Mouse (Mus musculus): ENCODE measurements around the gene Sash3.

Gene Sash3

GRCm38 (mm10) chrX:48140286-48140877, 5.9 kb upstream of the Sash3 start:
- no peak for DNase-seq (ENCODE audit: low spot score)

- no peak for DNase-seq (ENCODE audit: low spot score)
These were observed 4.8 kb upstream of the Sash3 start for GRCm38 (mm10) chrX:48141481-48141880.

GRCm38 (mm10) chrX:48143415-48144335, 2.6 kb upstream of the Sash3 start:
- DNase-seq (ENCODE audit: low spot score): no peak

- no peak for DNase-seq (ENCODE audit: low spot score)
These were observed 990 bp downstream of the Sash3 start for GRCm38 (mm10) chrX:48147226-48147625.

GRCm38 (mm10) chrX:48147741-48148186, 1.5 kb downstream of the Sash3 start:
- DNase-seq (ENCODE audit: low spot score): no peak

- no peak for DNase-seq (ENCODE audit: low spot score)
These were observed 5.9 kb downstream of the Sash3 start for GRCm38 (mm10) chrX:48152106-48152505.

GRCm38 (mm10) chrX:48153414-48153813, 7.2 kb downstream of the Sash3 start:
- no peak for DNase-seq (ENCODE audit: low spot score)

GRCm38 (mm10) chrX:48153949-48154348, 7.7 kb downstream of the Sash3 start:
- no peak for DNase-seq (ENCODE audit: low spot score)

- DNase-seq (ENCODE audit: low spot score): no peak
These were observed 9.3 kb downstream of the Sash3 start for GRCm38 (mm10) chrX:48155489-48155888.

- DNase-seq (ENCODE audit: low spot score): no peak
These were observed 11.2 kb downstream of the Sash3 start for GRCm38 (mm10) chrX:48157396-48157795.

GRCm38 (mm10) chrX:48158229-48158919, 12.1 kb downstream of the Sash3 start:
- no peak for DNase-seq (ENCODE audit: low spot score)

GRCm38 (mm10) chrX:48169892-48170291, 23.7 kb downstream of the Sash3 start:
- DNase-seq (ENCODE audit: low spot score): no peak

- DNase-seq (ENCODE audit: low spot score): no peak
These were observed 24.1 kb downstream of the Sash3 start for GRCm38 (mm10) chrX:48170368-48170767.

GRCm38 (mm10) chrX:48181844-48182243, 35.6 kb downstream of the Sash3 start:
- DNase-seq (ENCODE audit: low spot score): no peak

GRCm38 (mm10) chrX:48184703-48185102, 38.5 kb downstream of the Sash3 start:
- no peak for DNase-seq (ENCODE audit: low spot score)

- DNase-seq (ENCODE audit: low spot score): no peak
These were observed 45.0 kb downstream of the Sash3 start for GRCm38 (mm10) chrX:48191261-48191660.

GRCm38 (mm10) chrX:48193235-48194152, 47.3 kb downstream of the Sash3 start:
- no peak for DNase-seq (ENCODE audit: low spot score)

- DNase-seq (ENCODE audit: low spot score): no peak
These were observed 51.6 kb downstream of the Sash3 start for GRCm38 (mm10) chrX:48197856-48198255.

GRCm38 (mm10) chrX:48199026-48199425, 52.8 kb downstream of the Sash3 start:
- no peak for DNase-seq (ENCODE audit: low spot score)

- no peak for DNase-seq (ENCODE audit: low spot score)
These were observed 54.5 kb downstream of the Sash3 start for GRCm38 (mm10) chrX:48200699-48201098.

- no peak for DNase-seq (ENCODE audit: low spot score)
These were observed 55.7 kb downstream of the Sash3 start for GRCm38 (mm10) chrX:48201973-48202372.

- no peak for DNase-seq (ENCODE audit: low spot score)
These were observed 56.2 kb downstream of the Sash3 start for GRCm38 (mm10) chrX:48202436-48202835.

All from adipocyte (in vitro differentiated cells).